Mouse (Mus musculus) midbrain, embryonic 11.5 days (tissue): Measurements from ENCODE around the gene Prkag3. TPM values are rescaled to one million over a fixed set of nuclear protein-coding genes. Genes with fewer than 3 reads are reported as not detected.

Source experiments
- ATAC-seq: fragments of 200-750 bp; cut with Nextera tagmentation; 2 replicates; pipeline ENCODE4 v1.8.0; 2017; ENCODE audit warnings: moderate TSS enrichment, moderate library complexity; ENCODE audit not compliant: low FRiP score
- DNase-seq: peaks from one replicate; pipeline ENCODE4 v3.0.0; 2015; ENCODE audit warnings: low spot score; ENCODE audit errors: missing footprints
- H3K27ac ChIP-seq: fragments of 300-500 bp; sonication (generic); 2 replicates; pipeline ENCODE4 v1.5.1; 2014; ENCODE audit warnings: low read depth, low read length
- H3K27me3 ChIP-seq: fragments of 300-500 bp; sonication (generic); 2 replicates; pipeline ENCODE4 v1.6.1; 2014; ENCODE audit warnings: mild to moderate bottlenecking, low read length, moderate library complexity, mixed read lengths; ENCODE audit not compliant: control insufficient read depth, insufficient read depth
- H3K36me3 ChIP-seq: fragments of 300-500 bp; sonication (generic); 2 replicates; pipeline ENCODE4 v1.6.1; 2014; ENCODE audit warnings: mild to moderate bottlenecking, low read length, moderate library complexity, mixed read lengths; ENCODE audit not compliant: control insufficient read depth, insufficient read depth
- H3K4me1 ChIP-seq: fragments of 300-500 bp; sonication (generic); 2 replicates; pipeline ENCODE4 v1.6.1; 2014; ENCODE audit warnings: low read length; ENCODE audit not compliant: control insufficient read depth, insufficient read depth
- H3K4me2 ChIP-seq: fragments of 300-500 bp; sonication (generic); 2 replicates; pipeline ENCODE4 v1.6.1; 2014; ENCODE audit warnings: mild to moderate bottlenecking, moderate library complexity
- H3K4me3 ChIP-seq: fragments of 300-500 bp; sonication (generic); 2 replicates; pipeline ENCODE4 v1.5.1; 2014; ENCODE audit warnings: low read depth, low read length
- H3K9ac ChIP-seq: fragments of 300-500 bp; sonication (generic); 2 replicates; pipeline ENCODE4 v1.6.1; 2014; ENCODE audit warnings: low read length
- H3K9me3 ChIP-seq: fragments of 300-500 bp; sonication (generic); 2 replicates; pipeline ENCODE4 v1.6.1; 2016; ENCODE audit warnings: low read length; ENCODE audit not compliant: control insufficient read depth
- WGBS: fragments of 180-500 bp; shearing (Covaris S2); extraction: QIAGEN DNeasy Blood & Tissue Kit; methylation state at CpG from one replicate; pipeline ENCODE4 v1.1.7; 2014; 5-methylcytosine and 5-hydroxymethylcytosine counted together
- polyA plus RNA-seq: library from polyadenylated mRNA; unstranded; fragments of >200 nt; fragmentation: Nextera tagmentation; extraction: Ambion mirVana; gene quantifications from 2 replicates; pipeline ENCODE4 v1.2.1, GENCODE M21; 2014

The Prkag3 gene
- polyA plus RNA-seq, 1 experiment from 2014 or later = not detected

DNA sequence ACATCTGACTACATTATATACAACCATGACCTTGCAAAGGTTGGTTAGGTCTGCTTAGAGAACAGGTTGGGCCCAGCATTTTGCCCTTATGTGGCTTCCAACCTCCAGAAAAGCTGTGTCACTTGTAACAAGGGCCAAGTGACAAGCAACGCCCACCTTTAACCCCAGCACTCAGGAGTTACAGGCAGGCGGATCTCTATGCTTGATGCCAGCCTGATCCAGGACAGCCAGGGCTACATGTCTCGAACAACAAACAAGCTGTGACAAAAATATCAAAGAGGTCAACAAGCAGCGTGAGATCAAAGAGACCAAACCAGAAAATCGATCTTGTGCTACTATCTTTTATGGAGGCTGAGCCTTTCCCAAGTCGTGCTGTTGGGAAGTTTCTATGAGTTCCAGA is 27.4 kb downstream of the Prkag3 start:
- ATAC-seq = no peak
- WGBS = 82% methylated on average over 6 of the region's 6 CpGs
- Histone ChIP-seq H3K4me1 (no peaks in the 10 kb centered on the region), H3K9ac (no peak overlapping the region), H3K9me3 (no peaks in the 10 kb centered on the region), H3K4me2 (no peak overlapping the region), H3K27ac (no peak overlapping the region), H3K4me3 (no peak overlapping the region), H3K36me3 (no peaks in the 10 kb centered on the region), H3K27me3 (no peaks in the 10 kb centered on the region)
- DNase-seq = no peak

DNA sequence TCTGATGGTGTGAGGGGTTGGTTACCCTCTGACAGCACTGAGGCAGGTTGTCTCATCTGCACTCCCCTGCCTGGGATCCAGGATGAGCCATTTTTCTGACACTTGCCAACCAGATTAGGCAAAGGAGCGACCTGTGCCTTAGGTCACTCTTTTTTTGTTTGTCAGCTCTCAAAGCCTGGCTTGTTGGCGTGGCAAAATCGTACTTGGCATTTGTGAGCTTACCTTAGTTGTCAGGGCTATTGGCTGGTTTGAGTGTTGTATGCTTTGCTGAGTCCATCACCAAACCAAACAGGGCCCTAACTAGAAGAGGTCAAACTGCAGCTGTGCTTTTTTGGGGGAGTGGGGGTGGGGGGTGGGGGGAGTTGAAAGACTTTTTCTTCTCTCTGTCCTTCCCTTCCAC is 29.7 kb downstream of the Prkag3 start:
- Histone ChIP-seq H3K9me3 (no peaks in the 10 kb centered on the region), H3K4me2 (no peak overlapping the region), H3K9ac (no peak overlapping the region), H3K27ac (no peak overlapping the region), H3K4me1 (no peaks in the 10 kb centered on the region), H3K36me3 (no peaks in the 10 kb centered on the region), H3K27me3 (no peaks in the 10 kb centered on the region), H3K4me3 (no peak overlapping the region)
- WGBS = 72% methylated on average over 3 of the region's 3 CpGs
- no peak for ATAC-seq
- DNase-seq = no peak

DNA sequence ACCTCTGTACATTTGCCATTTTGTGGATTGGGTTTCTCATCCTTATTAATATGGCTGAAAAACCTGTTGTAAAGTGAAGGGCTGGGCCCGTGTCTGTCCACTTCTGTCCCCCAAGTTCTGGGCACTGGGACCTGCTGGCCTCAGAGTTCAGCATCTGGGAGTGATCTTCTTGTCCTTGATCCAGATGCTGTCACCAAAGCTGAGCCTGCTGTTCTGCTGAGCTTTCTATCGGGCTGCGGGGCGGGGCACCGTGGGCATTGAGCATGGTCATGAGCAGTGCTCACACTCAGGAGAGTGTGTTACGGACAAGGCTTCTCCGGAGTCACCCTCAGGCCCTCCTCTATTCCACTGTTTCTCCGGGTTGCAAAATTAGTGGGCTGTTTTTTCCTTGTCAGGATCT is 30.9 kb downstream of the Prkag3 start:
- Histone ChIP-seq H3K4me2 (no peak overlapping the region), H3K4me1 (no peaks in the 10 kb centered on the region), H3K4me3 (no peak overlapping the region), H3K27ac (no peak overlapping the region), H3K9me3 (no peaks in the 10 kb centered on the region), H3K36me3 (no peaks in the 10 kb centered on the region), H3K27me3 (no peaks in the 10 kb centered on the region), H3K9ac (no peak overlapping the region)
- 86% methylated on average over 8 of the region's 8 CpGs for WGBS
- ATAC-seq = no peak
- no peak for DNase-seq

DNA sequence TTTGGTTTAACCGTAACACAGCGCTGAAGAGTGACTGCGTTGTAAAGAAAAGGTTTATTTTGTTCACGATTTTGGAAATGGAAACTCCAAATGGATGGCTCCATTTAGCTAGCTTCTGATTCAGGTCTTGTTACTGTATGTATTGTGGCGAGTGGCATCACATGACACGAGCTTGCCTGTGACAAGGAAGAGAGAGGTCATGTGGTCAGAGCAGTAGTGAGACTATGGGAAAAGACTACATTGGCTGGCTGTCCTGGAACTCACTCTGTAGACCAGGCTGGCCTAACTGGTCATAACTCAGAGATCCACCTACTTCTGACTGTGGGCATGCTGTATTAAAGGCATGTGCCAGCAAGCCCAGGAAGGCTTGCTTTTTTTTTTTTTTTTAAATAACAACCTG is 33.1 kb downstream of the Prkag3 start:
- Histone ChIP-seq H3K27ac (no peak overlapping the region), H3K4me3 (no peak overlapping the region), H3K4me2 (no peak overlapping the region), H3K4me1 (no peaks in the 10 kb centered on the region), H3K36me3 (no peaks in the 10 kb centered on the region), H3K9ac (no peak overlapping the region), H3K27me3 (no peaks in the 10 kb centered on the region), H3K9me3 (no peaks in the 10 kb centered on the region)
- WGBS = 90% methylated on average over 6 of the region's 6 CpGs
- DNase-seq (no peak), ATAC-seq (no peak)

DNA sequence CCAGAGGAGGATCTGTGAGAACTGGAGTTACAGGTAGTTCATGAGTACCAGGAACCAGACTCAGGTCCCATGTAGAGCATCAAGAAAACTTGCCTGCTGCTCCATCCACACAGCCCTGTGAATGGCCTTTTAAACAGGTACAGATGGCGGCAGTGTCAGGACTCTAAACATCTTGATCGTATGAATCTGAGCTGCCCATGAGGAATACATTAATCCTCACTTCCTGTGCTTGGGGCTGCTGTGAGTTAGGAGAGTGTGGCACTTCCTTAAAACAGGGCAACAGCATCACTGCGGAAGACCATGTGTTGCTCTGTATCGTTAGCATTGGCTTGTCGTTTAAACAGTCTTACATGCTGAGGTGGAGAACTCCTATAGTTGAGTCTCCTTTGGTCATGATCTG is 33.6 kb downstream of the Prkag3 start:
- H3K36me3 ChIP-seq = no peaks in the 10 kb centered on the region
- WGBS = 71% methylated on average over 5 of the region's 5 CpGs
- ATAC-seq (no peak), DNase-seq (no peak)
- no peaks in the 10 kb centered on the region for H3K9me3 ChIP-seq
- H3K4me2 ChIP-seq = no peak overlapping the region
- H3K4me1 ChIP-seq = no peaks in the 10 kb centered on the region
- H3K4me3 ChIP-seq = no peak overlapping the region
- no peak overlapping the region for H3K9ac ChIP-seq
- H3K27ac ChIP-seq = no peak overlapping the region
- no peaks in the 10 kb centered on the region for H3K27me3 ChIP-seq

DNA sequence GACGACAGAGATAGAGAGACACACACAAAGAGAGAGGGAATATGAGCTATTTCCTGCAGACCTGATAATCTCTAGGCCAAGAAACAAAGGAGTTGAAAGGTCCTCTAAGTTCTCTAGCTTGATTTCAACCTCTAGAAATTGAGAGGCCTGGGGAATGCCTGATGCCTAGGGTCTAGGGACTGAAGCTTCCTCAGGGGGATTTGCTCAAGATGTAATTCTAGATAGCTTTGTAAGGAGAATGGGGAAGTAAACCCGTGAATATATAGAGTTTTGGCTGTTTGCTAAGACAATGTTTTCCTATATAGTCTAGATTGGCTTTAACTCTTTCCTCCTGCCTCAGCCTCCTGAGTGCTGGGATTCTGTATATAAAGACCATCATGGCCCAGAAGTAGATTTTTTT is 34.1 kb downstream of the Prkag3 start:
- no peaks in the 10 kb centered on the region for H3K36me3 ChIP-seq
- H3K4me3 ChIP-seq = no peak overlapping the region
- ATAC-seq = no peak
- H3K9ac ChIP-seq = no peak overlapping the region
- H3K4me2 ChIP-seq = no peak overlapping the region
- no peaks in the 10 kb centered on the region for H3K27me3 ChIP-seq
- no peaks in the 10 kb centered on the region for H3K4me1 ChIP-seq
- no peaks in the 10 kb centered on the region for H3K9me3 ChIP-seq
- H3K27ac ChIP-seq = no peak overlapping the region
- 67% methylated on average over 2 of the region's 2 CpGs for WGBS
- DNase-seq = no peak

DNA sequence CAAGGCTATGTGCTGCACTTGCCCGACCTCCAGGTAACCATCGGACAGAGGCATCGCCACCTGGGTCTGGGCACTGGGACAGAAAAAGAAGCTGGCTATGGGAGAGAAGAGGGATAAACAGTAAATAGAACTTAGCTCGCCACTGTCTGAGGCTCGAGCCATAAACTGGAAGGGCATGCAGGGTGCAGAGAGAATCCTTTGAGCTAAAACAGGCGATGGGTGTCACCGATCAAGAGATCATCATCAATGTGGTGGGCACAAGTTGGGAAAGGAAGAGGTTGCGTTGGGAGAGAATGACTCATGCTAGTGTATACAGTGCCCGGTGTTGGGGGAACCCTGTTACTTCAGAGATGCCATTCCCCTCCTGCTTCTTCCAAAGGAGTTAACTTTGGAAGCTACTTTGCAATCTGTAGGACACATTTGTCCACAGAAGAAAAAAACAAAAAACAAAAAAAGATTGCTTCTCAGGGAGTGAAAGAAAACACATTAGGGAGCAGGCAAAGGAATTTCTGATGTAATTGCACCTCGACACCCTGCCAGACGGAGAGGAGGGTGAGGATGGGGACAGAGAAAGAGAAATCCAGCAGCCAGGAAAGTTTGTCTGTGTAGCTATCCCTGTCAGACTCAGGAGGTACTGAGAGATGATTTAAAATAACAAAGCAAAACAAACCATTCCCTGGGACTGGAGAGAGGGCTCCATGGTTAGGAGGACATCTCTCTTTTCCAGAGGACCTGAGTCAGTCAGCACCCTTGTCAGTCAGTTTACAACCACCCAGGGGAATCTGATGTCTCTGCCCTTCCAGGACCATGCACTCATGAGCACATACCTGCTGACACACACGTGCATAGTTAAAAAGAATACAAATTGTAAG is 34.9 kb downstream of the Prkag3 start:
- no peak overlapping the region for H3K27ac ChIP-seq
- no peaks in the 10 kb centered on the region for H3K9me3 ChIP-seq
- peak; percentile 90 for DNase-seq
- no peaks in the 10 kb centered on the region for H3K36me3 ChIP-seq
- H3K9ac ChIP-seq = peak overlapping the region; percentile 65
- WGBS = 38% methylated on average over 12 of the region's 12 CpGs
- ATAC-seq = no peak; the same call in 1 of the 2 replicates
- peak overlapping the region; percentile 92 for H3K4me2 ChIP-seq
- no peaks in the 10 kb centered on the region for H3K27me3 ChIP-seq
- H3K4me1 ChIP-seq = no peaks in the 10 kb centered on the region
- peak overlapping the region; percentile 43 for H3K4me3 ChIP-seq

DNA sequence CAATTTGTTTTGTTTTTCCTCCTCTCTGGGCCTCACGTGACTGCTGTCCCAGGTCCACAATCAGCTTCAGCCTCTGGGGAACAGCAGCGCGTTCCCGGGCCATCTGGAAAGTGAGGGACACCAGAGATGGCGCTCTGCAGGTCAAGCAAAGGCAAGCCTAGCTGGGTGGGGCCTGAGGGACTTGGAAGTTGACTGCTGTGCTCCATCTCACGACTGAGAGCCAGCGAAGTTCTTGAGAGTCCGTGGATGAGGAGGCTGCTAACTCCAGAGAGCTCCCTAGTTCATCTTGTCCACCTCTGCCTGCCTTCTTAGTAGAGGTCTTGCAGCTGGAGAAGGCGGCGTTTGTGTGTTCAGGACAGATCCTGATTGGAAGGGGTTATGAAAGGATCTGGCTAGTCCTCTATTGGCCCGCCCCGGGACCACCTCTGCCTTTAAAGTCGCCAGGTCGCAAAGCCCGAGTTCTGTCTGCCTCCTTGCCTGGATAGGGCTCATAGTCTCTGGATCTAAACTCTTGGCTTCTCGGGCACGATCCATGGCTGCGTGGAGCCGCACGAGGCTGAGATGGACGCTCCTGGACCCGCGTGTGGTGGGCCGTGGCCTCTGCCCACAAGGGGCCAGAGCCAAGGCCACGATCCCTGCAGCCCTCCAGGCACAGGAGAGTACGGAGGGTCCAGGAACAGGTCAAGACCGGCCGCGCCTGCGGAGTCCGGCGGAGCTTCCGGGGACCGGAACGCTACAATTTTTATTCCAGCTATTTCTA is 35.7 kb downstream of the Prkag3 start, which contains the start of gene Cyp27a1:
Gene Cyp27a1, plus strand, starts transcription at position 476 of the 760 bp plus-strand sequence.
- 4% methylated on average over 35 of the region's 35 CpGs for WGBS
- peak within 1 kb of the TSS; percentile 65 for H3K9ac ChIP-seq

More for the DNA sequence above, 35.7 kb downstream of the Prkag3 start, which contains the start of gene Cyp27a1:
- peak; percentile 97 for DNase-seq
- H3K4me1 ChIP-seq = no peaks in the 10 kb centered on the region
- H3K27me3 ChIP-seq = no peaks in the 10 kb centered on the region
- peak within 1 kb of the TSS; percentile 43 for H3K4me3 ChIP-seq
- H3K27ac ChIP-seq = no peak within 1 kb of the TSS
- peak; percentile 75 for ATAC-seq
- no peaks in the 10 kb centered on the region for H3K36me3 ChIP-seq
- no peaks in the 10 kb centered on the region for H3K9me3 ChIP-seq
- H3K4me2 ChIP-seq = peak within 1 kb of the TSS; percentile 92
